Comparison of ENCODE assay signal across 19 mouse cellular contexts in genomic region chr1:34810293-34810692, GRCm38 (mm10). TPM values are rescaled to one million over a fixed set of nuclear protein-coding genes. Genes with fewer than 3 reads are reported as not detected.
DNase-seq lines count a peak whose midpoint lies in the region; ATAC-seq lines count a peak whose summit lies in the region.
"Had no signal": no experiment of that assay in that cellular context is flagged by ENCODE, and none has a peak within 500 bp of the region (broad histone marks: within the 10 kb centered on the region; RNA-seq: fewer than 3 reads in every experiment).

No protein-coding gene starts in this region.

- peak; percentile 61 for DNase-seq in cerebellum, adult 9-11 months
- DNase-seq in midbrain, embryonic 11.5 days (ENCODE audit: low spot score, missing footprints), result no peak
- DNase-seq: adrenal gland, postnatal 14 days; forebrain, postnatal 0 days; gastrocnemius, postnatal 14 days; heart, adult 2 months; heart, postnatal 14 days had no signal

- WGBS in hindbrain, embryonic 16.5 days, result 72% methylated on average over 11 of the region's 11 CpGs
- WGBS in hindbrain, embryonic 12.5 days, result 96% methylated on average over 11 of the region's 11 CpGs
- WGBS in midbrain, embryonic 13.5 days, result 95% methylated on average over 11 of the region's 11 CpGs
- 97% methylated on average over 11 of the region's 11 CpGs for WGBS in midbrain, embryonic 11.5 days

- H3K4me2 ChIP-seq in hindbrain, embryonic 16.5 days (ENCODE audit: low read length), result no peak overlapping the region
- no peak overlapping the region for H3K4me2 ChIP-seq in hindbrain, embryonic 12.5 days (replicated peaks)
- H3K4me2 ChIP-seq in midbrain, embryonic 13.5 days (replicated peaks), result no peak overlapping the region
- H3K4me2 ChIP-seq in midbrain, embryonic 11.5 days, result no peak overlapping the region
- H3K4me2 ChIP-seq: embryonic facial prominence, embryonic 12.5 days; forebrain, embryonic 13.5 days; heart, embryonic 11.5 days; heart, embryonic 15.5 days had no signal

- no peak overlapping the region for H3K9ac ChIP-seq in hindbrain, embryonic 16.5 days (ENCODE audit: low read depth, low read length)
- no peak overlapping the region for H3K9ac ChIP-seq in hindbrain, embryonic 12.5 days
- no peak overlapping the region for H3K9ac ChIP-seq in midbrain, embryonic 13.5 days (replicated peaks)
- H3K9ac ChIP-seq in midbrain, embryonic 11.5 days (ENCODE audit: low read length), result no peak overlapping the region
- H3K9ac ChIP-seq: embryonic facial prominence, embryonic 12.5 days; forebrain, embryonic 13.5 days; forebrain, postnatal 0 days; heart, embryonic 15.5 days had no signal

- H3K27me3 ChIP-seq in hindbrain, embryonic 16.5 days (replicated peaks; ENCODE audit: control insufficient read depth, insufficient read depth, low read length), result no peaks in the 10 kb centered on the region
- H3K27me3 ChIP-seq in hindbrain, embryonic 12.5 days, result no peaks in the 10 kb centered on the region
- no peaks in the 10 kb centered on the region for H3K27me3 ChIP-seq in midbrain, embryonic 13.5 days
- H3K27me3 ChIP-seq in midbrain, embryonic 11.5 days (ENCODE audit: control insufficient read depth, insufficient read depth, low read length), result no peaks in the 10 kb centered on the region
- H3K27me3 ChIP-seq: CH12.LX; embryonic facial prominence, embryonic 12.5 days; forebrain, embryonic 13.5 days; heart, embryonic 15.5 days; Patski had no signal

- no peaks in the 10 kb centered on the region for H3K9me3 ChIP-seq in hindbrain, embryonic 16.5 days (ENCODE audit: control insufficient read depth, low read length)
- H3K9me3 ChIP-seq in hindbrain, embryonic 12.5 days (replicated peaks), result no peaks in the 10 kb centered on the region
- no peaks in the 10 kb centered on the region for H3K9me3 ChIP-seq in midbrain, embryonic 13.5 days
- no peaks in the 10 kb centered on the region for H3K9me3 ChIP-seq in midbrain, embryonic 11.5 days (ENCODE audit: control insufficient read depth, low read length)
- H3K9me3 ChIP-seq: embryonic facial prominence, embryonic 12.5 days; forebrain, embryonic 13.5 days; heart, embryonic 15.5 days had no signal

- H3K4me3 ChIP-seq in hindbrain, embryonic 16.5 days (ENCODE audit: low read length), result no peak overlapping the region
- no peak overlapping the region for H3K4me3 ChIP-seq in hindbrain, embryonic 12.5 days
- H3K4me3 ChIP-seq in midbrain, embryonic 13.5 days (replicated peaks), result no peak overlapping the region
- H3K4me3 ChIP-seq in midbrain, embryonic 11.5 days (ENCODE audit: low read depth, low read length), result no peak overlapping the region
- H3K4me3 ChIP-seq: embryonic facial prominence, embryonic 12.5 days; forebrain, embryonic 13.5 days; heart, adult 2 months; heart, embryonic 15.5 days had no signal

- no peak overlapping the region for H3K27ac ChIP-seq in hindbrain, embryonic 16.5 days (ENCODE audit: low read depth, low read length)
- H3K27ac ChIP-seq in hindbrain, embryonic 12.5 days, result no peak overlapping the region
- H3K27ac ChIP-seq in midbrain, embryonic 13.5 days, result peak overlapping the region; percentile 5; the same call in 1 of the 2 replicates
- H3K27ac ChIP-seq in midbrain, embryonic 11.5 days (ENCODE audit: low read depth, low read length), result no peak overlapping the region
- H3K27ac ChIP-seq: embryonic facial prominence, embryonic 12.5 days; forebrain, embryonic 13.5 days; heart, adult 2 months; heart, embryonic 15.5 days had no signal

- peaks cover 9% of the 10 kb centered on the region for H3K4me1 ChIP-seq in hindbrain, embryonic 16.5 days (ENCODE audit: control insufficient read depth, insufficient read depth, low read depth, low read length)
- H3K4me1 ChIP-seq in hindbrain, embryonic 12.5 days, result peaks cover 20% of the 10 kb centered on the region
- H3K4me1 ChIP-seq in midbrain, embryonic 13.5 days (replicated peaks), result peaks cover 9% of the 10 kb centered on the region
- no peaks in the 10 kb centered on the region; the same call in 1 of the 2 replicates for H3K4me1 ChIP-seq in midbrain, embryonic 11.5 days (ENCODE audit: control insufficient read depth, insufficient read depth, low read length)

- no peak for ATAC-seq in cerebellum, adult (ENCODE audit: insufficient number of reproducible peaks, low FRiP score, low TSS enrichment)
- peak; percentile 1; the same call in 1 of the 2 replicates for ATAC-seq in hindbrain, embryonic 16.5 days
- ATAC-seq in hindbrain, embryonic 12.5 days (ENCODE audit: low FRiP score), result no peak
- no peak; the same call in 1 of the 2 replicates for ATAC-seq in midbrain, embryonic 13.5 days
- no peak for ATAC-seq in midbrain, embryonic 11.5 days (ENCODE audit: low FRiP score)
- ATAC-seq: activated CD4-positive, CD25-positive, alpha-beta regulatory T cell, adult 4 months; forebrain, embryonic 13.5 days; forebrain, postnatal 0 days; intestine, embryonic 16.5 days; Patski had no signal

- H3K36me3 ChIP-seq in hindbrain, embryonic 16.5 days (ENCODE audit: control insufficient read depth, insufficient read depth, low read length), result peaks cover 35% of the 10 kb centered on the region
- peaks cover 75% of the 10 kb centered on the region for H3K36me3 ChIP-seq in hindbrain, embryonic 12.5 days
- peaks cover 86% of the 10 kb centered on the region for H3K36me3 ChIP-seq in midbrain, embryonic 13.5 days
- peaks cover 17% of the 10 kb centered on the region for H3K36me3 ChIP-seq in midbrain, embryonic 11.5 days (ENCODE audit: control insufficient read depth, insufficient read depth, low read length)

RNA-seq across cellular contexts. Expression of gene Fam168b, which starts 32.6 kb away (rescaled TPM):
- polyA plus RNA-seq in hindbrain, embryonic 16.5 days (2015; fragmentation: Nextera tagmentation; extraction: Ambion mirVana), result 102 and 130 TPM in 2 replicates
- polyA plus RNA-seq in hindbrain, embryonic 12.5 days (2016; fragmentation: Nextera tagmentation; extraction: Ambion mirVana), result 170 TPM in 2 replicates
- polyA plus RNA-seq in midbrain, embryonic 13.5 days (2015; fragmentation: Nextera tagmentation; extraction: Ambion mirVana), result 131 and 143 TPM in 2 replicates
- 104 and 114 TPM in 2 replicates for polyA plus RNA-seq in midbrain, embryonic 11.5 days (2014; fragmentation: Nextera tagmentation; extraction: Ambion mirVana)

RNA-seq across cellular contexts. Expression of gene Plekhb2, which starts 39.5 kb away (rescaled TPM):
- polyA plus RNA-seq in hindbrain, embryonic 16.5 days (2015; fragmentation: Nextera tagmentation; extraction: Ambion mirVana), result 94.3 and 95.4 TPM in 2 replicates
- polyA plus RNA-seq in hindbrain, embryonic 12.5 days (2016; fragmentation: Nextera tagmentation; extraction: Ambion mirVana), result 50.8 and 59.8 TPM in 2 replicates
- polyA plus RNA-seq in midbrain, embryonic 13.5 days (2015; fragmentation: Nextera tagmentation; extraction: Ambion mirVana), result 59.4 and 62.7 TPM in 2 replicates
- 52.5 and 56.3 TPM in 2 replicates for polyA plus RNA-seq in midbrain, embryonic 11.5 days (2014; fragmentation: Nextera tagmentation; extraction: Ambion mirVana)
